Mouse (Mus musculus) intestine, postnatal 0 days (tissue): Measurements from ENCODE around the gene Foxred2. TPM values are rescaled to one million over a fixed set of nuclear protein-coding genes. Genes with fewer than 3 reads are reported as not detected.

ENCODE experiments used
- ATAC-seq: fragments of 200-750 bp; cut with Nextera tagmentation; 2 replicates; pipeline ENCODE4 v1.8.0; 2017; ENCODE audit warnings: mild to moderate bottlenecking, moderate TSS enrichment, moderate library complexity
- H3K27ac ChIP-seq: fragments of 300-500 bp; sonication (generic); 2 replicates; pipeline ENCODE4 v1.5.1; 2014; ENCODE audit warnings: mild to moderate bottlenecking, low read depth, low read length, moderate library complexity
- H3K27me3 ChIP-seq: fragments of 300-500 bp; sonication (generic); replicated peaks from 2 replicates; pipeline ENCODE4 v1.6.1; 2014; ENCODE audit warnings: low read length, mixed read lengths; ENCODE audit not compliant: control insufficient read depth, insufficient read depth
- H3K36me3 ChIP-seq: fragments of 300-500 bp; sonication (generic); 2 replicates; pipeline ENCODE4 v1.6.1; 2014; ENCODE audit warnings: mild to moderate bottlenecking, moderate library complexity; ENCODE audit not compliant: control insufficient read depth, insufficient read depth
- H3K4me1 ChIP-seq: fragments of 300-500 bp; sonication (generic); replicated peaks from 2 replicates; pipeline ENCODE4 v1.6.1; 2014; ENCODE audit warnings: antibody characterized with exemption, low read length, mixed read lengths; ENCODE audit not compliant: control insufficient read depth, insufficient read depth
- H3K4me2 ChIP-seq: fragments of 300-500 bp; sonication (generic); replicated peaks from 2 replicates; pipeline ENCODE4 v1.6.1; 2014; ENCODE audit warnings: low read depth, mild to moderate bottlenecking, moderate library complexity
- H3K4me3 ChIP-seq: fragments of 300-500 bp; sonication (generic); 2 replicates; pipeline ENCODE4 v1.5.1; 2014; ENCODE audit warnings: low read depth, low read length
- H3K9ac ChIP-seq: fragments of 300-500 bp; sonication (generic); 2 replicates; pipeline ENCODE4 v1.6.1; 2014; ENCODE audit warnings: mild to moderate bottlenecking, low read depth, low read length
- H3K9me3 ChIP-seq: fragments of 300-500 bp; sonication (generic); 2 replicates; pipeline ENCODE4 v1.6.1; 2016; ENCODE audit warnings: mixed run types; ENCODE audit not compliant: control insufficient read depth
- CTCF ChIP-seq: sonication (generic); IDR thresholded peaks from 2 replicates; pipeline ENCODE4 v1.5.1; 2016; ENCODE audit warnings: low read depth, mild to moderate bottlenecking, control low read depth, antibody characterized with exemption, moderate library complexity
- WGBS: fragments of 180-500 bp; shearing (Covaris S2); extraction: QIAGEN DNeasy Blood & Tissue Kit; methylation state at CpG from one replicate; pipeline ENCODE4 v1.1.7; 2014; 5-methylcytosine and 5-hydroxymethylcytosine counted together
- polyA plus RNA-seq: library from polyadenylated mRNA; unstranded; fragments of >200 nt; fragmentation: Nextera tagmentation; extraction: Ambion mirVana; gene quantifications from 2 replicates; pipeline ENCODE4 v1.2.1, GENCODE M21; 2015

Gene Foxred2
- polyA plus RNA-seq = 0.33 and 0.46 TPM in 2 replicates

DNA sequence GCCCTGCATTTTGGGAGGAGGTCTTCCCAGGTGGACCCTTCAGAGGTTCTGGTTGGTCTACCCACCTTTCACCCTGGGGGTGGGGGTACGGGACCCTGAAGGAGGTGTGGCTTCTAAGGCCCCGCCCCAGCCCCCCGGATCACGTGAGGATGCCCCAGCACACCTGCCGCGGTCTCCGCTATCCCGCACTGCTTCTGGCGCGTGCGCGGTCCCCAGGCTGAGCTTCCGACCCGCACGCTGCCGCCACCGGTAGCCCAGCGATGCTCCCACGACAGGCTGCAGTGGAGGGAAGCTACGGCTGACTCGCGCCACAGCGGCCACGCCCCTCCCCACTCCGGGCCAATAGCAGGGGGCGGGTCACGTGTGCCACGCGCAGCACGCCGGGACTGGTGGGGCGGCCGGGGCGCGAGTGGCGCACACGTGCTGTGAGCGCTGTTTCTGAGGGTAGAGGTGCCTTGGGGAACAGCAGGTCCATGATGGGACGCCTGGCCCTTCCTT lies at the start of gene Foxred2:
Foxred2 (minus strand) TSS at position 319 of the 498 bp plus-strand sequence.
- Histone ChIP-seq H3K4me1 (peaks cover 6% of the 10 kb centered on the region; the same call in 1 of the 2 replicates), H3K9ac (no peak within 1 kb of the TSS), H3K9me3 (no peaks in the 10 kb centered on the region), H3K27me3 (peaks cover 21% of the 10 kb centered on the region), H3K27ac (no peak within 1 kb of the TSS), H3K4me2 (peak within 1 kb of the TSS; percentile 69), H3K36me3 (peaks cover 33% of the 10 kb centered on the region), H3K4me3 (peak within 1 kb of the TSS; percentile 35)
- TF ChIP-seq CTCF = peak; percentile 64
- peak; percentile 85 for ATAC-seq
- under 1% methylated on average over 39 of the region's 39 CpGs for WGBS

DNA sequence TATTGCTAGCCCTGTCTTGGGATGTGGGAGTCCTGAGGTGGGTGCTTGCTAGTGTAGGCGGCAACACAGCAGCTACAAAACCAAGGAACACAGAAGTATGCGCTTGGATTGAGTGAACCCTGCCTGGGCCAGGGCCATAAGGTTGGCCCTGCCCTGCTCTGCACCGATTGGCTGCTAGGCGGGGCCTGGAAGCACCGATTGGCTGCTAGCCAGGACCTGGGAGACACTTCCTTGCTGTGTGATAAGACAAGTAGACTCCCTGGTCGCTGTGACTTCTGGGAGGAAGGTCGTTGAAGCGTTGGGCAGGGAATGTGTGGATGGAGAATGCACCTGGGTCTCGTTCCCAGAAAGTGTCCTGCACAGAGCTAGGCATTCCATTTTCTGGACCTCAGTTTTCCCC lies 47.4 kb upstream of the Foxred2 start:
- no peaks in the 10 kb centered on the region for H3K4me1 ChIP-seq
- no peak overlapping the region for H3K9ac ChIP-seq
- H3K27me3 ChIP-seq = no peaks in the 10 kb centered on the region
- no peak for TF ChIP-seq CTCF
- no peak overlapping the region for H3K27ac ChIP-seq
- no peak overlapping the region for H3K4me2 ChIP-seq
- no peaks in the 10 kb centered on the region for H3K36me3 ChIP-seq
- H3K4me3 ChIP-seq = no peak overlapping the region
- no peaks in the 10 kb centered on the region for H3K9me3 ChIP-seq
- WGBS = 34% methylated on average over 9 of the region's 9 CpGs
- ATAC-seq = peak; percentile 54; the same call in 1 of the 2 replicates

DNA sequence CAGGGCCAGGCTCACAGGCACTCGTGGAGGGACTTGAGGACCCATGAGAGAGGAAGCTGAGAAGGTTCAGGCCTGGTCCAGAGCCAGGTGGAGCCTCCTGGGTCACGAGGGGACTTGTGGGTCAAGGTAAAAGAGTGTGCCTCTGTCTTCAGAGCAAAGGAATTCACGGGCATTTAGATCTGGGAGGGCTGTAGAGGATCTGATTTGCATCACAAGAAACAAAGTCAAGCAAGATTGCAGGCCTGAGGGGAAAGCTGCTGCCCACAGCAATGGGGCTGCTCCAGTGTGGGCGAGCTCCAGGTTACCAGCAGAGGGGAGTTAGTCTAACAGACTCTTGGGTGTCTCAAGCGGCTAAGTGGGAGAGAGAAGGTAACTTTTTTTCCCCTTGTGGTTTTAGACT lies 44.9 kb upstream of the Foxred2 start:
- Histone ChIP-seq H3K36me3 (no peaks in the 10 kb centered on the region), H3K9ac (no peak overlapping the region), H3K9me3 (no peaks in the 10 kb centered on the region), H3K27me3 (no peaks in the 10 kb centered on the region), H3K4me3 (no peak overlapping the region), H3K4me1 (no peaks in the 10 kb centered on the region), H3K4me2 (no peak overlapping the region), H3K27ac (no peak overlapping the region)
- ATAC-seq = no peak
- no peak for TF ChIP-seq CTCF
- 35% methylated on average over 5 of the region's 5 CpGs for WGBS

DNA sequence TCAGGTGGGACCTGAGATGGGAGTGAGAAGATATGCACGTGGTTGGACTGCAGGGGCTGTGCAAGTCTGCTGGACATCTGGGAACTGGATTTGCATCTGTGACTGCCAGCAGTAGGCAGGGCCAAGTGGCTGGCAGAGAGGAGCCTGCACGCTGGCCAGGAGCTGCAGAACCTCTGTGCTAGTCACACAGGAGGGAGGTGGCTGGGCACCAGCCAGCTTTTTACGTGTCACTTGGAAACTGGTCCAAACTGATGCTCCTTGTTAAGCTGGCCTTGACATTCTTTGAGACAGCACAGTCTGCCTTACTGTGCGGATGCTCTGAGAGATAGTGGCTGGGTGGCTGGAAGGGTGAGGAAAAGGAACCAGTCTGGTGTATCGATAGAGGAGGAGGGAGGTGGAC lies 32.0 kb upstream of the Foxred2 start:
- Histone ChIP-seq H3K36me3 (no peaks in the 10 kb centered on the region), H3K27me3 (no peaks in the 10 kb centered on the region), H3K27ac (no peak overlapping the region), H3K4me1 (no peaks in the 10 kb centered on the region), H3K4me3 (no peak overlapping the region), H3K4me2 (no peak overlapping the region), H3K9ac (no peak overlapping the region), H3K9me3 (no peaks in the 10 kb centered on the region)
- ATAC-seq = no peak
- WGBS = 70% methylated on average over 5 of the region's 5 CpGs
- TF ChIP-seq CTCF = no peak

DNA sequence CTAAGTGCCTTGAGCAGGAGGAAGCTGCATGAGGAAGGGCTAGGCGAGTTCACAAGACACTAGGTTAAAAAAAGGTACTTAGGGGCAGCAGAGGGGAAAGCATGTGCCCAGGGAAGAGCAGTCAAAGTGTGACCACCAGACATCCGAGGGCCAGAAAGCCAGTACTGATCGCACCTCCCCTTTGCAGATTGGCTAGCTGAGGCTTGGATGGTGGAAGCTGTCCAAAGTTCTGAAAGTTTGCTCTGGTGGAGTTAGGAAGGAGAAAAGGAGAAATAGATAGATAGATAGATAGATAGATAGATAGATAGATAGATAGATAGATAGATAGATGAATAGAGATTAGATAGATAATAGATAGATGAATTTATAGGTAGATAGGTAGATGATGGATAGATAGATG lies 26.9 kb upstream of the Foxred2 start:
- no peak overlapping the region for H3K4me3 ChIP-seq
- ATAC-seq = no peak
- no peak overlapping the region for H3K4me2 ChIP-seq
- H3K36me3 ChIP-seq = no peaks in the 10 kb centered on the region
- H3K27ac ChIP-seq = no peak overlapping the region
- no peaks in the 10 kb centered on the region for H3K4me1 ChIP-seq
- 0 out of 2 replicates have a peak, but pooled peaks cover 2% of the 10 kb centered on the region for H3K27me3 ChIP-seq
- no peak overlapping the region for H3K9ac ChIP-seq
- H3K9me3 ChIP-seq = no peaks in the 10 kb centered on the region
- no peak for TF ChIP-seq CTCF
- WGBS = 33% methylated on average over 3 of the region's 3 CpGs

DNA sequence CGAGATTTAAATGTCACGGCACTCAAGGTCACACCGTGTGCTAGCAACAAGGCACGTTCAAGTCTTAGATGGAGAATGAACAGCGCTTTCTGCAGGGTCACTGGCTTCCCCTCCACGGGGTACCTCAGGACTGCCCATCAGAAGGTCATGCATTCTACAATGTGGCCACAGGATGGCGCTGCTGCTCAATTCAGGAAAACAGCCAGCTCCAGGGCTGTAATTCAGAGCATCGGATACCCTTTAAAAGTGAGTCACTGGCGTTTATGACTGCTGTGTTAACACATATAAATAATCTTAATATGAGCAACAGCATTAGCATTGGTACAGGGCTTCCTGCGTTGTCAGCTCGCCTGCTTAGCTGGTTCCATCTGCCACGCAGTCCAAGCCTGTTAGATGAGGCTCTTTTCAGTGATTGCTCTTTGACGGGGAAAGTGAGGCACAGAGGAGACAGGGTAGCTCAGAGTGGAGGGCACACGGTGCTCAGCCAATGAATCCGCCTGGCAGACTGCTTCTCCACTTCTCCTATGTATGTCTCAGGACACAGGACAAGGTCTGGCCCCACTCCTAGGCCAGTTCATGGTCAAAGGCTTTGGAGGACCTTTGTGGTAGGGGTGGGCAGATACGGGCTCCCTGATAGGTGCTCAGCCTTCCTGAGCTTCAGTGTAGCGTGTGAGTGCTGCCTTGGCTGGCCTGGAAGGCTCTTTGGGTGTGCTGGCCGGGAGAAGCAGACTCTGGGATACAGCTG lies 25.8 kb upstream of the Foxred2 start:
- Histone ChIP-seq H3K27ac (no peak overlapping the region), H3K4me3 (no peak overlapping the region), H3K27me3 (0 out of 2 replicates have a peak, but pooled peaks cover 2% of the 10 kb centered on the region), H3K36me3 (no peaks in the 10 kb centered on the region), H3K9ac (no peak overlapping the region), H3K4me2 (no peak overlapping the region), H3K9me3 (no peaks in the 10 kb centered on the region), H3K4me1 (no peaks in the 10 kb centered on the region)
- no peak for ATAC-seq
- WGBS = 27% methylated on average over 18 of the region's 18 CpGs
- peak; percentile 84 for TF ChIP-seq CTCF
